ENCODE assay signal across 8 mouse cellular contexts in genomic region chr16:91618511-91619501, GRCm38 (mm10). TPM values are rescaled to one million over a fixed set of nuclear protein-coding genes. Genes with fewer than 3 reads are reported as not detected.
DNase-seq lines count a peak whose midpoint lies in the region; ATAC-seq lines count a peak whose summit lies in the region.

Dnajc28 (minus strand) TSS chr16:91619026.

- H3K9ac ChIP-seq in hindbrain, embryonic 14.5 days = peak within 1 kb of the TSS; percentile 66

- H3K9me3 ChIP-seq in hindbrain, embryonic 14.5 days (ENCODE audit: control insufficient read depth, low read length) = no peaks in the 10 kb centered on the region

- peak; percentile 85 for DNase-seq in R1 (ENCODE audit: low read depth, low spot score)
- peak; percentile 87 to 91 for DNase-seq in cerebellum, postnatal 25 days
- peak; percentile 60 to 74 for DNase-seq in frontal cortex, postnatal 25 days (ENCODE audit: low spot score in 2 of 2)
- DNase-seq in hindbrain, embryonic 14.5 days (ENCODE audit: low spot score) = peak; percentile 85
- peak; percentile 81 for DNase-seq in left cerebral cortex, adult 11 months (ENCODE audit: low spot score)
- peak; percentile 91 for DNase-seq in lung, postnatal 36 days
- DNase-seq in retina, postnatal 1 day = peak; percentile 89
- peak; percentile 87 for DNase-seq in thymus, postnatal 4 days

- WGBS in hindbrain, embryonic 14.5 days = 10% methylated on average over 39 of the region's 39 CpGs

- no peak within 1 kb of the TSS for H3K27ac ChIP-seq in hindbrain, embryonic 14.5 days

- H3K4me3 ChIP-seq in hindbrain, embryonic 14.5 days (replicated peaks; ENCODE audit: low read length) = peak within 1 kb of the TSS; percentile 53

- H3K36me3 ChIP-seq in hindbrain, embryonic 14.5 days (replicated peaks; ENCODE audit: control insufficient read depth, insufficient read depth) = peaks cover 38% of the 10 kb centered on the region

- H3K4me1 ChIP-seq in hindbrain, embryonic 14.5 days (replicated peaks; ENCODE audit: control insufficient read depth, insufficient read depth, low read length) = peaks cover 4% of the 10 kb centered on the region; the same call in 1 of the 2 replicates

- peak within 1 kb of the TSS; percentile 59 for H3K4me2 ChIP-seq in hindbrain, embryonic 14.5 days (replicated peaks)

- no peaks in the 10 kb centered on the region for H3K27me3 ChIP-seq in hindbrain, embryonic 14.5 days (ENCODE audit: control insufficient read depth, insufficient read depth, low read length)

- ATAC-seq in hindbrain, embryonic 14.5 days (ENCODE audit: low FRiP score) = peak; percentile 93

RNA-seq across cellular contexts. Expression of gene Dnajc28, which starts in this region (rescaled TPM):
- polyA plus RNA-seq in hindbrain, embryonic 14.5 days (2014; fragmentation: Nextera tagmentation; extraction: Ambion mirVana) = 5.2 and 6.0 TPM in 2 replicates
